Mouse (Mus musculus) midbrain, postnatal 0 days (tissue): ENCODE measurements around the gene Esr1. TPM values are rescaled to one million over a fixed set of nuclear protein-coding genes. Genes with fewer than 3 reads are reported as not detected.

Experiments used
- ATAC-seq: fragments of 200-750 bp; cut with Nextera tagmentation; 2 replicates; pipeline ENCODE4 v1.8.0; 2017; ENCODE audit warnings: moderate number of reproducible peaks, mild to moderate bottlenecking, moderate TSS enrichment, moderate library complexity; ENCODE audit not compliant: low FRiP score
- DNase-seq: peaks from one replicate; pipeline ENCODE4 v3.0.0-alpha.2; 2015; ENCODE audit warnings: low spot score
- H3K27ac ChIP-seq: fragments of 300-500 bp; sonication (generic); 2 replicates; pipeline ENCODE4 v1.5.1; 2014; ENCODE audit warnings: low read depth, mild to moderate bottlenecking, low read length, mixed read lengths
- H3K27me3 ChIP-seq: fragments of 300-500 bp; sonication (generic); 2 replicates; pipeline ENCODE4 v1.6.1; 2014; ENCODE audit warnings: low read length, control low read depth, mixed read lengths; ENCODE audit not compliant: insufficient read depth
- H3K36me3 ChIP-seq: fragments of 300-500 bp; sonication (generic); 2 replicates; pipeline ENCODE4 v1.6.1; 2014; ENCODE audit warnings: low read length, control low read depth, mixed read lengths; ENCODE audit not compliant: insufficient read depth
- H3K4me1 ChIP-seq: fragments of 300-500 bp; sonication (generic); 2 replicates; pipeline ENCODE4 v1.6.1; 2014; ENCODE audit warnings: mild to moderate bottlenecking, control low read depth, antibody characterized with exemption, low read length, mixed read lengths; ENCODE audit not compliant: insufficient read depth
- H3K4me2 ChIP-seq: fragments of 300-500 bp; sonication (generic); 2 replicates; pipeline ENCODE4 v1.6.1; 2014; ENCODE audit warnings: low read depth, mild to moderate bottlenecking, low read length, mixed read lengths; ENCODE audit not compliant: poor library complexity, severe bottlenecking
- H3K4me3 ChIP-seq: fragments of 300-500 bp; sonication (generic); 2 replicates; pipeline ENCODE4 v1.5.1; 2014; ENCODE audit warnings: low read depth, mild to moderate bottlenecking, low read length, moderate library complexity
- H3K9ac ChIP-seq: fragments of 300-500 bp; sonication (generic); replicated peaks from 2 replicates; pipeline ENCODE4 v1.6.1; 2014; ENCODE audit warnings: mild to moderate bottlenecking, low read length, moderate library complexity, mixed read lengths; ENCODE audit not compliant: poor library complexity, severe bottlenecking
- H3K9me3 ChIP-seq: fragments of 300-500 bp; sonication (generic); 2 replicates; pipeline ENCODE4 v1.6.1; 2016; ENCODE audit warnings: low read length, control low read depth
- CTCF ChIP-seq: IDR thresholded peaks from 2 replicates; pipeline ENCODE4 v1.5.1; 2016; ENCODE audit warnings: antibody characterized with exemption, mild to moderate bottlenecking
- WGBS: fragments of 180-500 bp; shearing (Covaris S2); extraction: QIAGEN DNeasy Blood & Tissue Kit; methylation state at CpG from one replicate; pipeline ENCODE4 v1.1.7; 2014; 5-methylcytosine and 5-hydroxymethylcytosine counted together
- polyA plus RNA-seq: library from polyadenylated mRNA; unstranded; fragments of >200 nt; fragmentation: Nextera tagmentation; extraction: Ambion mirVana; gene quantifications from 2 replicates; pipeline ENCODE4 v1.2.1, GENCODE M21; 2015
- total RNA-seq: library from RNA; depleted of rRNA; stranded (reverse); fragments of >200 nt; gene quantifications from 2 replicates; pipeline ENCODE4 v1.2.3, GENCODE M21; 2014

Esr1 gene
- total and polyA plus RNA-seq, 2 experiments from 2014 or later: 0.71 to 0.84 TPM

GRCm38 (mm10) chr10:5025906-5026305 is 414.5 kb downstream of the Esr1 start:
- 95% methylated on average over 4 of the region's 4 CpGs for WGBS
- no peaks in the 10 kb centered on the region for H3K4me1 ChIP-seq
- no peak for TF ChIP-seq CTCF
- H3K9ac ChIP-seq: no peak overlapping the region
- H3K9me3 ChIP-seq: no peaks in the 10 kb centered on the region
- H3K27me3 ChIP-seq: no peaks in the 10 kb centered on the region
- no peak overlapping the region for H3K4me3 ChIP-seq
- H3K27ac ChIP-seq: no peak overlapping the region
- ATAC-seq (no peak), DNase-seq (no peak)
- H3K4me2 ChIP-seq: no peak overlapping the region
- peaks cover 14% of the 10 kb centered on the region for H3K36me3 ChIP-seq

GRCm38 (mm10) chr10:5027208-5027607 is 415.8 kb downstream of the Esr1 start:
- DNase-seq: no peak
- 83% methylated on average over 1 of the region's 1 CpGs for WGBS
- H3K4me3 ChIP-seq: no peak overlapping the region

GRCm38 (mm10) chr10:5028301-5028700 is 416.9 kb downstream of the Esr1 start:
- no peak overlapping the region for H3K4me2 ChIP-seq
- no peaks in the 10 kb centered on the region for H3K9me3 ChIP-seq
- TF ChIP-seq CTCF: no peak
- no peak overlapping the region for H3K27ac ChIP-seq
- ATAC-seq: no peak
- no peak overlapping the region for H3K4me3 ChIP-seq
- WGBS: 92% methylated on average over 9 of the region's 9 CpGs
- H3K36me3 ChIP-seq: peaks cover 19% of the 10 kb centered on the region
- H3K4me1 ChIP-seq: no peaks in the 10 kb centered on the region
- no peak for DNase-seq
- H3K9ac ChIP-seq: no peak overlapping the region
- no peaks in the 10 kb centered on the region for H3K27me3 ChIP-seq

More at GRCm38 (mm10) chr10:5027208-5027607, 415.8 kb downstream of the Esr1 start:
- H3K27me3 ChIP-seq: no peaks in the 10 kb centered on the region
- H3K4me1 ChIP-seq: no peaks in the 10 kb centered on the region
- no peak for TF ChIP-seq CTCF
- H3K36me3 ChIP-seq: peaks cover 16% of the 10 kb centered on the region
- H3K27ac ChIP-seq: no peak overlapping the region
- ATAC-seq: no peak
- no peak overlapping the region for H3K9ac ChIP-seq
- H3K9me3 ChIP-seq: no peaks in the 10 kb centered on the region
- H3K4me2 ChIP-seq: no peak overlapping the region

GRCm38 (mm10) chr10:5029161-5029560 is 417.8 kb downstream of the Esr1 start:
- 96% methylated on average over 2 of the region's 2 CpGs for WGBS
- no peak for TF ChIP-seq CTCF
- no peak for ATAC-seq

DNA sequence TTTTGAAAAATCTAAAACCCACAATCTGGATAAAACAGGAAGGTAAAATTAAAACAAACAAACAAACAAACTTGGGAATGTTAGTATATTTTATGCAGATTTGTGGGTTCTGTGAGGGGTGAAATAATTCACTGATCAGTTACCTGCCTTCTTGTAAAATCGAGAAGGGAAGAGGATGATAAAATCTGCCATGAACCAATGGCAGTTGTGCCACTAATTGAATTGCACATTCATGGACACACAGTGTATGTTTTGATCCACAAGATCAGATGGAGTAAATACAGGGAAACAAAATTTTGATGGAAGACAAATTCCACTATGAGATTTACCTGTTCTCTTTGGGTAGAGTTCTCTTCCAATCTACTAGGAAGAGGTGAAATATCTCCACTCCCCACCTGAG is 418.5 kb downstream of the Esr1 start:
- Histone ChIP-seq H3K4me2 (no peak overlapping the region), H3K9me3 (no peaks in the 10 kb centered on the region)
- ATAC-seq: no peak

More at GRCm38 (mm10) chr10:5029161-5029560, 417.8 kb downstream of the Esr1 start:
- H3K4me3 ChIP-seq: no peak overlapping the region
- H3K27me3 ChIP-seq: no peaks in the 10 kb centered on the region
- no peaks in the 10 kb centered on the region for H3K4me1 ChIP-seq
- H3K4me2 ChIP-seq: no peak overlapping the region
- H3K36me3 ChIP-seq: peaks cover 19% of the 10 kb centered on the region
- H3K9ac ChIP-seq: no peak overlapping the region
- H3K27ac ChIP-seq: no peak overlapping the region
- no peaks in the 10 kb centered on the region for H3K9me3 ChIP-seq
- DNase-seq: no peak

GRCm38 (mm10) chr10:5032192-5033048 is 421.0 kb downstream of the Esr1 start:
- no peak overlapping the region for H3K4me3 ChIP-seq
- no peak overlapping the region for H3K4me2 ChIP-seq
- H3K36me3 ChIP-seq: peaks cover 22% of the 10 kb centered on the region
- H3K27ac ChIP-seq: no peak overlapping the region
- no peaks in the 10 kb centered on the region for H3K9me3 ChIP-seq
- WGBS: 48% methylated on average over 15 of the region's 15 CpGs
- DNase-seq: peak; percentile 14
- ATAC-seq: no peak
- no peak for TF ChIP-seq CTCF
- H3K27me3 ChIP-seq: no peaks in the 10 kb centered on the region
- H3K9ac ChIP-seq: no peak overlapping the region
- H3K4me1 ChIP-seq: no peaks in the 10 kb centered on the region

More for the DNA sequence above, 418.5 kb downstream of the Esr1 start:
- no peak overlapping the region for H3K9ac ChIP-seq
- TF ChIP-seq CTCF: no peak
- H3K27me3 ChIP-seq: no peaks in the 10 kb centered on the region
- no peak overlapping the region for H3K4me3 ChIP-seq
- peaks cover 19% of the 10 kb centered on the region for H3K36me3 ChIP-seq
- DNase-seq: no peak
- H3K4me1 ChIP-seq: no peaks in the 10 kb centered on the region
- no peak overlapping the region for H3K27ac ChIP-seq
- WGBS: 100% methylated on average over 1 of the region's 1 CpGs
